Mouse (Mus musculus): Measurements from ENCODE around the gene Gm9945. TPM values are rescaled to one million over a fixed set of nuclear protein-coding genes. Genes with fewer than 3 reads are reported as not detected.

Gene Gm9945
- 1 to 10 TPM; 3.3 TPM for total RNA-seq (2021)

GRCm38 (mm10) chr11:53479783-53480301 is at the start of gene Gm9945, which contains the start of gene Sowaha:
Gm9945 (plus strand) TSS chr11:53480166.
Sowaha (minus strand) TSS chr11:53480274.
- DNase-seq (ENCODE audit: low spot score in 2 of 2), result peak; percentile 76 to 81
- intact Hi-C loops (cut with DNase I), result loop anchor here (2.0 to 5.0 kb wide), 2 partner anchors 41 to 87 kb away; partner anchors contain the start of gene Kif3a

GRCm38 (mm10) chr11:53430300-53430669 is 49.7 kb upstream of the Gm9945 start:
- no peak for DNase-seq (ENCODE audit: low spot score in 2 of 2)
- intact Hi-C loops (cut with DNase I), result no loop called here

GRCm38 (mm10) chr11:53430670-53431346 is 49.2 kb upstream of the Gm9945 start, which contains the start of the genes Uqcrq and Gdf9:
Uqcrq (minus strand) TSS chr11:53430831.
Gdf9 (plus strand) TSS chr11:53431023.
- intact Hi-C loops (cut with DNase I), result no loop called here
- DNase-seq (ENCODE audit: low spot score in 2 of 2), result peak; percentile 98 to 100

- intact Hi-C loops (cut with DNase I), result no loop called here
Measured at GRCm38 (mm10) chr11:53431347-53432056, 48.5 kb upstream of the Gm9945 start.

GRCm38 (mm10) chr11:53433057-53433456 is 46.9 kb upstream of the Gm9945 start:
- no peak for DNase-seq (ENCODE audit: low spot score in 2 of 2)
- intact Hi-C loops (cut with DNase I), result no loop called here

More at GRCm38 (mm10) chr11:53431347-53432056, 48.5 kb upstream of the Gm9945 start:
- no peak for DNase-seq (ENCODE audit: low spot score in 2 of 2)

DNA sequence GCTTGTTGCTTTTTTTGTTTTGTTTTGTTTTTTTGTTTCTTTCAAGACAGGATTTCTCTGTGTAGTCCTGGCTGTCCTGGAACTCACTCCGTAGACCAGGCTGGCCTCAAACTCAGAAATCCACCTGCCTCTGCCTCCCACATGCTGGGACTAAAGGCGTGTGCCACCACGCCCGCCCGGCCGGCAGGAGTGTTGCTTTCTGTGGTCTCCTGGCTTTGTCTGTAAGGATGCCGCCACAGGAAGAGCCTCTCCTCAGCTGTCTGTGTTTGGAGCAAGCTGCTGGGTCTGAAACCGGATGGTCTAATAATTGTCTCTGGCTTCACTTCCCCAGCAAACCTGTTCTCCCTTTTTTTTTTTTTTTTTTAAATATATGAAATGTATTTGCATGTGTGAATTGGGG is 44.5 kb upstream of the Gm9945 start:
- intact Hi-C loops (cut with DNase I), result no loop called here
- DNase-seq (ENCODE audit: low spot score in 2 of 2), result no peak

GRCm38 (mm10) chr11:53436338-53436737 is 43.6 kb upstream of the Gm9945 start:
- intact Hi-C loops (cut with DNase I), result no loop called here
- DNase-seq (ENCODE audit: low spot score in 2 of 2), result no peak

DNA sequence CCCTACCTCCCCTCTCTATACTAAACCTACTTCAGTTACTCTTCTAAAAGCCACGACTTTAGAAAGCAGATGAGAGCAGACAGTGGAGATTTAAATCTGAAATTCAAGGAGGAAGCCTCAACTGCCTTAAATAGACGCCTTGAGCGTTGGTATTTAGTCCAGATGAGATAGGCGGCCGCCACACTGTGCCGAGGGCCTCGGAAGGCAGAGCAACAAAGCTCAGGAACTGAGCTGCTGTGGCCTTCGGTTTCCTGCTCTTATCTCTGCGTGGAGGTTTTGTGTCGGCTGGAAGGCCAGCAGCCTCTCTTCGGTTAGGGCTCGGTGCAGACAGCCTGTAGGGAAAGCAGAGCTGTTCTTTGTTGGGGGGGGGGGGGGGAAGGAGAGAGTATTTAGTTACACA is 38.0 kb upstream of the Gm9945 start:
- intact Hi-C loops (cut with DNase I), result no loop called here
- no peak for DNase-seq (ENCODE audit: low spot score in 2 of 2)

DNA sequence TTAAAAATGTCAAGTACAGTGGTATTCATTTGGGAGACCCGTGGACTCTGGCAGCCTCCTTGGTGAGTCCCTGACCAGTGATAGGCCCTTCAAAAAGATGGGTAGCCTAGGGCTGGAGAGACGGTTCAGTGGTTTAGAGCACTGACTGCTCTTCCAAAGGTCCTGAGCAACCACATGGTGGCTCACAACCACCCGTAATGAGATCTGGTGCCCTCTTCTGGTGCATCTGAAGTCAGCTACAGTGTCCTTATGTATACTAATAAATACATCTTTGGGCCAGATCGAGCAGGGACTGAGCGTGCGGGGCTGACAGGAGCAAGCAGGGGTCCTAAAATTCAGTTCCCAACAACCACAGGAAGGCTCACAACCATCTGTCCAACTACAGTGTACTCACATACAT is 36.1 kb upstream of the Gm9945 start:
- intact Hi-C loops (cut with DNase I), result no loop called here
- DNase-seq (ENCODE audit: low spot score in 2 of 2), result peak in 1 of 2 experiments; percentile 35

- intact Hi-C loops (cut with DNase I), result no loop called here
Measured at GRCm38 (mm10) chr11:53445562-53445961, 34.4 kb upstream of the Gm9945 start.

DNA sequence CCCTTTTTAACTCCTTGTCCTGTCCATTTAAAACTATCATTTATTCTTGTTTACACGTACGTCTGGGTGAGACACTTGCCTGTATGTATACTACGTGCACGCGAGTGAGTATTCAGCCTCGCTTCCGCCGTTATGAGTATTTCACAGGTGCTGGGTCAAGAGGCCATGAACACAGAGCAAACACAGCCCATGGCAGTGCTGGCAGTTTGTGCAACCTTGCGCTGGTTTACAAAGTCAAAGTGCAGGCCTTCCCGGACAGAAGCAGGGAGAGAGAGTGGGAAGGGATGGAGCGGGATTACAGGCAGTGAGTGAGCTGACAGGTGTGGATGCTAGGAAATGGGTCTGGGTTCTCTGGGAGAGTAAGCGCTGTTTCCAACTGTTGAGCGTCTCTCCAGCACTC is 33.8 kb upstream of the Gm9945 start:
- intact Hi-C loops (cut with DNase I), result no loop called here
- DNase-seq (ENCODE audit: low spot score in 2 of 2), result no peak

More at GRCm38 (mm10) chr11:53445562-53445961, 34.4 kb upstream of the Gm9945 start:
- no peak for DNase-seq (ENCODE audit: low spot score in 2 of 2)

GRCm38 (mm10) chr11:53447996-53448395 is 32.0 kb upstream of the Gm9945 start:
- intact Hi-C loops (cut with DNase I), result no loop called here
- DNase-seq (ENCODE audit: low spot score in 2 of 2), result no peak

DNA sequence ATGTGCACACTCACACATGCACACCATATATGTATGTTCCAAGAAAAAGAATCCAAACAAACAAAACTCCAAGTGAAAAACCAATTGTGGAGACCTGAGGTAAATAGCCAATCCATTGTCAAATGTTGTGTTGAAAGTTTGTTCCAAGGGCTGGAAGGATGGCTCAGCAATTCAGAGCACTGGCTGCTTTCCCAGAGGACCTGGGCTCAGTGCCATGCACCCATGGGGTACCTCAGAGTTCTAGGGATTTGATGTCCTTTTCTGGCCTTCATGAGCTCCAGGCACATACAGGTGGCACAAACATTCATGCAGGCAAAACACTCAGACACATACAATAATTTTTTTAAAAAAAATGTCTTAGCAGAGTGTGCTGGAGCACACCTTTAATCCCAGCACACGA is 31.4 kb upstream of the Gm9945 start:
- intact Hi-C loops (cut with DNase I), result no loop called here
- no peak for DNase-seq (ENCODE audit: low spot score in 2 of 2)

DNA sequence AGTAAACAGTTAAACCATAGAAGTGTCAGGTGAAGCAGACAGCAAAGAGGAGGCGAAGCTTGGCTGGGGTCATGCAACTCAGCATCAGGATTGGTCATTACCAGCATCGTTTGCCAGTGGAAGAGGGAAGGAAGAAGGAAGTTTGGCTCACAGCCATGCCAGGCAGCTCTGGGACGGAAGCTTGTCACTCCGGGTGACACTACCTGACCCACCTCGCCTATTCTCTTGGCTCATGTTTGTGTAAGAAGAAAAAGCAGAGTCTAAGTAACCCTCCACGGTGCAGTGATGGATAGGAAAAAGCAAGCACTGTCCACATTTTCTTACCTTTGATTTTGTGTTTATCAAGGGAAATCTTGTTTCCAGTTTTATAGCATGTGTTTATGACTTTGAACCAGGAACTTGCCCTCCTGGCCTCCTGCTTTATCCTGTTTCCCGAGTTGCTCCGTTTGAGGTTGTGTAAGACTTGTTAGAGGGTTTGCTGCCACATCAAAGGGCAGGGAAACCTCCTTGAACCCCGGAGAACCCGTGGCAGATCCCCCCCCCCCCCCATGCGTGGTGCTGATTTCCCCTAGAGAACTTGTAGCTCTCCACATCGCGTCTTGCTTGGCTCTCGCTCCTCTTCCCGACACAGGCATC is 29.8 kb upstream of the Gm9945 start:
- intact Hi-C loops (cut with DNase I), result no loop called here
- no peak for DNase-seq (ENCODE audit: low spot score in 2 of 2)

DNA sequence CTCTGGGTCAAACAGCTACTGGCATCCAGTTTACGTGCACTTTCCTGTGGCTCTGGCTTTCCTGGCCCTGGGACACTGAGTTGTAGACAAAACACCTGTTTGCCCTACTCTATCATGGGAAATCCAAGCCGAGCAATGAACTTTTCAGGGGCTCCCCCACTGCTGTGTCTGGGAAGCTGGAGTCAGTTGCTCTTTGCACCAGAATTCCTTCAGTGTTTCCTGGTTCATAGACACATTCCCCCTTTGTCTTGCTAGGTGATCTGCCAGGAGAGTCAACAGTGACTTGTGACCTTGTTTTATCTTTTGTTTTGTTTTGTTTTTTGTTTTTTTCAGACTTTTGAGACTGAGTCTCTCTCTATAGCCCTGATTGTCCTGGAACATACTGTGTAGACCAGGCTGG is 28.6 kb upstream of the Gm9945 start:
- DNase-seq (ENCODE audit: low spot score in 2 of 2), result no peak
- intact Hi-C loops (cut with DNase I), result no loop called here

DNA sequence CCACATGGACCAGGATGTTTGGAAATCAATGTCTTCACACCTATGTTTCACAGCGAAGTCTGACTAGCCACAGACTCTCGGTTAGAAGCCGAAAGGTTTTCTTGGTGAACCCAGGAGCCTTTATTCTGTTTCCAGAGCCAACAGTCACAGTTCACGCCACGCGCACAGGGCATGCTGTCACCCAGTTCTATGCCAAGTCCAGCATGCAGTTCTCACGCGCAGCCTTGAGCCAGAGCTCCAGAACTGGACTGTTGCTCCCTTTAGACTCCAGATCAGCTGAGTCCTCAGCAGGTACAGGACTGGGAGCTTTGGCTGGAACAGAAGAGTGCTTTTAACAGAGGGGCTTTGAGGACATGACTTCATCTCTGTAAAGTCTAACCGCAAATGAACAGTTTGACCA is 27.6 kb upstream of the Gm9945 start:
- intact Hi-C loops (cut with DNase I), result no loop called here
- no peak for DNase-seq (ENCODE audit: low spot score in 2 of 2)

GRCm38 (mm10) chr11:53453031-53453430 is 26.9 kb upstream of the Gm9945 start:
- no peak for DNase-seq (ENCODE audit: low spot score in 2 of 2)
- intact Hi-C loops (cut with DNase I), result no loop called here

DNA sequence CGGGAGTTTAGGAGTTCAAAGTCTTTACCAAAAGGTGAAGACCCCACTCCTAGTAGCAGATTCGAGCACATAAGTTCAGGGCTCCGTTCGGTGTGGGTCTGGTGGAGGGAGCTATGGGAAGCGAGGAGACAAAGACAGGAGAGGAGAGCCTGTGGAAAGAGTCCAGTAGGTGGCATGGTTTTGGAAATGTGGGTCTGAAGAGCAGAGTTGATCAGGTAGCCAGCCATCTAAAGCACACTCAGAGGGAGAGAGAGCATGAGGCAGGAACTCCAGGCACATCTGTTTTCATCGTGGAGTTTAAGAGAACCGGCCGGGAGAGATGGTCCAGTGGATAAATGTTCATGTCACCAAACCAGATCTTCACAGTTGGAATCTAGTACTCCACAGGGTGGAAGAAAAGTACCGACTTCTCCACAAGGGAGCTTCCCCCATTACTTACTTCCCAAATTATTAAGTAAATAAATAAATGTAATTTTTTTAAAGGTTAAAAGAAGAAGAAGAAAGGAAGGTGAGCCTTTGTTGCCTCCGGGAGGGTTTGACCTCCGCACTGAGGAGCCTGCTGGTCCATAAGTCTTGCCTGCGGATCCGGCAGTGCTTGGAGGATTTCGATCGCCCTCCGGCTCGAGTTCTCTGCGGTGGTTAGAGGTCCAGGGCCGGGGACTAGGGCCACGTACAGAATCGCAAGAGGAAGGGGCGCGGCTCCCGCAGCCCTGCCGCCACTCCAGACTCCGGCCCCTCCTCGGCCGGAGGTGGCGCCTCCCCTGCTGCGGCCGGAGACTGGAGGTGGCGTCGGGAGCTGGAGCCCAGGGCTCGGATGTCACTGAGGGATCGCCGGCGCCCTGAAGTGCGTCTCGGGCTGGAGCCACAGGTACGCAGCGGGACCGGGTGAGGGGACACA is 23.2 kb upstream of the Gm9945 start, which contains the start of the genes Gm10447 and Shroom1:
TSS of gene Gm10447 (minus strand) at position 637 of the 898 bp plus-strand sequence.
TSS of gene Shroom1 (plus strand) at position 732 of the 898 bp plus-strand sequence.
- DNase-seq (ENCODE audit: low spot score in 2 of 2), result peak in 1 of 2 experiments; percentile 51
- intact Hi-C loops (cut with DNase I), result no loop called here

GRCm38 (mm10) chr11:53457372-53457954 is 22.5 kb upstream of the Gm9945 start:
- intact Hi-C loops (cut with DNase I), result no loop called here
- DNase-seq (ENCODE audit: low spot score in 2 of 2), result no peak
